Mouse (Mus musculus): Measurements from ENCODE around the gene Nynrin. TPM values are rescaled to one million over a fixed set of nuclear protein-coding genes. Genes with fewer than 3 reads are reported as not detected.

Gene Nynrin
- total RNA-seq, 2 experiments from 2014 or later = 8.2 to 9.7 TPM

DNA sequence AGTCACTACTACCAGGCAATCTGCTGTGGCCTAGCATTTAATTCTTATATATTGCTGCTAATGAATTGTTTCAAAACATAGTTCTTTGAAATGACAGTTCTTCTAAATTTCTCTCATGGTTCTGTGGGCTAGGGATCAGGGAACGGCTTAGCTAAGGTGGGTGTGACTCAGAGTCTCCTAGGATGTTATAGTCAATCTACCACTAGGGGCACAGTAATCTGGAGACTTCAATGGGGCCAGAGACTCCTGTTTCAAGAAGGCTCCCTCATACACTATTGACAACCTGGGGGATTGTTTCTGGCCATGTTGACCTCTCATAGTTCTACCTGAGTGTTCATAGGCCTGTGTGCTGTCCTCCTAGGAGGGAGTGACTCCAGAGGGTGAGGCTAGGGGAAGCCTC is 51.7 kb downstream of the Nynrin start:
- DNase-seq (ENCODE audit: low spot score) = no peak

DNA sequence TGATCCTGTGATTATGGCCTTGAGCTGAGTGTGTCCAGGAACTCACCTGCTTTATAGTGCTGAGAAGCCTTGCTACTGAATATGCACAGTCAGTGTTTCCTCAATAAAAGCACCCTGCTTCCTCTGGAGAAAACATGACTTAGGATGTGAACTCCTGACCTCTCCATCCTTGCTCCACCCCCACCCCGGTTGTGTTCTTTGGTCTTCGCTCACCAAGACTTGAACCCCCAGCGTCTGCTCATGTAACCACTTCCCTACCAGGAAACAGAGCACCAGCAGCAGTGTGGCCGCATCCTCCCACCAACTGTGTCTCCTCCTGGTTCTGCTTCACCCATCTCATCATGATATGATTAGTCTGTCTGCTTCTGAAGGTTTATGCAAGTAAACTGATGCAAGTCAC is 59.6 kb downstream of the Nynrin start:
- DNase-seq (ENCODE audit: low spot score) = no peak
- intact Hi-C loops (cut with DNase I) = no loop called here

More for the DNA sequence above, 51.7 kb downstream of the Nynrin start:
- intact Hi-C loops (cut with DNase I) = no loop called here

DNA sequence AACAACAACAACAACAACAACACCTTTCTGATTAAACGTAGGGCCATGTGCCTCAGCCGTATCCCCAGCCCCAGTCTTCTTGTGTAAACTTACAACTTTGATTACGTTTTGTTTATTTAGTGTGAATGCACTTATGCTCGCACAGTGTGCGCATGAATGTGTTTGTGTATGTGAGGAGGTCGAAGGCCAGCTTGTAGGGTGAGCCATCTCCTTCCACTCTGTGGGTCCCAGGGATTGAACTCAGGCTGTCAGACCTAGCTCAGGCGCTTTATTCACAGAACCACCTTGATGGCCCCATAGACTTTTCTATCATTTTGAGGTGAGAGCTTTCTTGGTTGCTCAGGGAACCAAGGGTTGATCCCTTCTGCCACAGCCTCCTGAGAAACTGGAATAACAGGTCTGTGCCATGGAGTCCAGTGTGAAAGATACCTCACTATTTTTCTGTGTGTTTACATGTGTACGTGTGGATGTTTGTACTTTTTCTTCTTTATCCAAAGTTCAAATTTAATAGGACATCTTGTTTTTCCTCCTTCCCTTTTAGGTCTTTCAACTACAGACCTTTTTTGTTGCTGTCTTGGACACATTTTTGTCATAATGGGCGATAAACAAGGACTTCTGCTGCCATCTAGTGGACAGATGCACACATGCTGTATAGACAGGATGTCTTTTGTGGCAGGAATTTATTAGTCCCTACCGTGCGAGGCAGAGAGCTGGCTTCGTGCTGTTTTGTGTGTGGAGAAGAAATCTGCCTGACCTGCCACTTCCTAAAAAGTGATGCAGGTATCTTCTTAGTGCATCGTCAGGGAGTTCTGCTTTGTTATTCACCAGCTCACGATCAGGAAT is 64.7 kb downstream of the Nynrin start:
- peak; percentile 20 for DNase-seq (ENCODE audit: low spot score)
- intact Hi-C loops (cut with DNase I) = loop anchor here (1.0 to 5.0 kb wide), 2 partner anchors 44 to 141 kb away; no protein-coding TSS in a partner anchor

DNA sequence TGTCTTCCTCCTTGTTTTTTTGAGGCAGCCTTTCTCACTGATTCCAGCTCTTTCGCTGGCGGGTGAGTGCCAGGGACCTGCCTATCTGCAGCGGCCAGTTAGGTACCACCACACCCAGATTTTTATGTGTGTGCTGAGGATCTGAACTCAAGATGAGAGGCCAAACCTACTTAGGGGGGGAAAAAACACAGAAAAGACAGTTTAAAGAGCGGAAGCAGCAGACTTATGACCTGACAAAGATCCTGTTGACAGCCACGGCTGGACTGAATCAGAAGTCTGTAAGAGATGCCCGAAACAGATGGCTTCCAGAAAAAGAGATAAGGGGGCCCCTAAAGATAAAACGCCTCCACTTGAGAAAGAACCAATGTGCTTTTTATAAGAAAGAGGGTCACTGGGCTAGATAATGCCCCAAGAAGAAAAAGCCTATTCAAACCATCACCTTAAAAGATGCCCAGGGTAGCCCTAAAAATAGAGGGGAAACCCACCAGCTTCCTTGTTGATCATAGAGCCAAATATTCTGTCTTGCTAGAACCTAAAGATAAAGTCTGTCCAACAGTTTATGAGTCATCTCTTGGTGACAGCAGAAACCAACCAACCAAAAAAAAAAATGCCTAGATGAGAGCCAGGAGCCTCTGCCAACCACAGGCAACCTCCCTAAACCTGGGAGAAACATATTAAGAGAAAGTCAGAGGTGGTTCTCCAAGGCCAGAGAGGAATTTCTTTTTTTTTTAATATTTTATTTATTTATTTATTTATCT is 68.8 kb downstream of the Nynrin start:
- DNase-seq (ENCODE audit: low spot score) = no peak
- intact Hi-C loops (cut with DNase I) = loop anchor here (2.0 kb wide), 1 partner anchor 100 kb away; the partner anchor contains the start of gene Nfatc4

Other genes starting within 250 kb of the Nynrin start
- under 1 TPM; 0.23 to 0.36 TPM for gene Rec8, start 236.0 kb upstream of the Nynrin start, total RNA-seq (2021)
- 10 to 100 TPM; 51.1 to 57.0 TPM for gene Ipo4, start 218.1 kb upstream of the Nynrin start, total RNA-seq (2021)
- gene Gm49378, start 216.1 kb upstream of the Nynrin start, total RNA-seq (2021) = 1 to 10 TPM; 3.0 to 3.4 TPM
- gene Tm9sf1, start 210.2 kb upstream of the Nynrin start, total RNA-seq (2021) = 10 to 100 TPM; 39.0 to 43.8 TPM
- under 1 TPM; 0.56 to 0.60 TPM for gene Tssk4, start 203.8 kb upstream of the Nynrin start, total RNA-seq (2021)
- 10 to 100 TPM; 53.0 to 53.4 TPM for gene Mdp1, start 193.5 kb upstream of the Nynrin start, total RNA-seq (2021)
- gene Gmpr2, start 182.1 kb upstream of the Nynrin start, total RNA-seq (2021) = 10 to 100 TPM in 1 of 2 experiments, 1 to 10 TPM in 1; 8.9 to 11.2 TPM
- gene Nedd8, start 181.9 kb upstream of the Nynrin start, total RNA-seq (2021) = 100 to 1,000 TPM; 252 to 263 TPM
- gene Tinf2, start 172.2 kb upstream of the Nynrin start, total RNA-seq (2021) = 10 to 100 TPM; 10.0 to 10.7 TPM
- under 1 TPM; 0.18 to 0.36 TPM for gene Tgm1, start 140.1 kb upstream of the Nynrin start, total RNA-seq (2021)
- gene Rabggta, start 131.7 kb upstream of the Nynrin start, total RNA-seq (2021) = 10 to 100 TPM; 13.0 to 13.4 TPM
- 10 to 100 TPM; 43.7 to 47.0 TPM for gene Dhrs1, start 108.3 kb upstream of the Nynrin start, total RNA-seq (2021)
- gene Nop9, start 108.3 kb upstream of the Nynrin start, total RNA-seq (2021) = 10 to 100 TPM in 1 of 2 experiments, 1 to 10 TPM in 1; 7.8 to 11.1 TPM
- gene Cideb, start 95.6 kb upstream of the Nynrin start, total RNA-seq (2021) = under 1 TPM; 0.56 to 0.83 TPM
- gene Ltb4r2, start 92.6 kb upstream of the Nynrin start, total RNA-seq (2021) = under 1 TPM; 0.06 to 0.13 TPM
- under 1 TPM in 1 of 2 experiments, not detected in 1; 0.18 TPM for gene Ltb4r1, start 88.0 kb upstream of the Nynrin start, total RNA-seq (2021)
- 10 to 100 TPM; 18.2 to 23.8 TPM for gene Adcy4, start 69.9 kb upstream of the Nynrin start, total RNA-seq (2021)
- 1 to 10 TPM; 2.3 to 3.4 TPM for gene Ripk3, start 65.1 kb upstream of the Nynrin start, total RNA-seq (2021)
- gene Nfatc4, start 30.9 kb upstream of the Nynrin start, total RNA-seq (2021) = 1 to 10 TPM; 3.9 to 5.5 TPM
- under 1 TPM in 1 of 2 experiments, not detected in 1; 0.14 TPM for gene Cbln3, start 30.4 kb downstream of the Nynrin start, total RNA-seq (2021)
- gene Khnyn, start 30.9 kb downstream of the Nynrin start, total RNA-seq (2021) = 10 to 100 TPM; 11.6 to 13.5 TPM
- 100 to 1,000 TPM; 107 to 108 TPM for gene Sdr39u1, start 46.3 kb downstream of the Nynrin start, total RNA-seq (2021)
- 1 to 10 TPM; 1.0 to 2.5 TPM for gene Cma1, start 90.7 kb downstream of the Nynrin start, total RNA-seq (2021)
- not detected for gene Cma2, start 97.0 kb downstream of the Nynrin start, total RNA-seq (2021)
- not detected for gene Mcpt1, start 164.0 kb downstream of the Nynrin start, total RNA-seq (2021)
- gene Mcpt9, start 176.5 kb downstream of the Nynrin start, total RNA-seq (2021) = not detected
- gene Mcpt2, start 188.0 kb downstream of the Nynrin start, total RNA-seq (2021) = not detected
- 1 to 10 TPM; 1.4 to 1.9 TPM for gene Mcpt4, start 208.3 kb downstream of the Nynrin start, total RNA-seq (2021)
- not detected for gene Mcpt8, start 231.3 kb downstream of the Nynrin start, total RNA-seq (2021)
- not detected for gene Ctsg, start 248.6 kb downstream of the Nynrin start, total RNA-seq (2021)